Mouse (Mus musculus) forebrain, embryonic 10.5 days (tissue): ENCODE data around the gene Top2b. TPM values are rescaled to one million over a fixed set of nuclear protein-coding genes. Genes with fewer than 3 reads are reported as not detected.

Source experiments
- DNase-seq: peaks from one replicate; pipeline ENCODE4 v3.0.0-alpha.2; 2017; ENCODE audit warnings: low spot score; ENCODE audit errors: extremely low spot score
- H3K27ac ChIP-seq: fragments of 300-500 bp; sonication (generic); 2 replicates; pipeline ENCODE4 v1.5.1; 2016; ENCODE audit warnings: mild to moderate bottlenecking
- H3K27me3 ChIP-seq: fragments of 300-500 bp; sonication (generic); 2 replicates; pipeline ENCODE4 v1.6.1; 2016; ENCODE audit warnings: mild to moderate bottlenecking; ENCODE audit not compliant: poor library complexity, severe bottlenecking
- H3K36me3 ChIP-seq: fragments of 300-500 bp; sonication (generic); replicated peaks from 2 replicates; pipeline ENCODE4 v1.6.1; 2016; ENCODE audit warnings: mild to moderate bottlenecking, moderate library complexity
- H3K4me1 ChIP-seq: fragments of 300-500 bp; sonication (generic); 2 replicates; pipeline ENCODE4 v1.6.1; 2016
- H3K4me3 ChIP-seq: fragments of 300-500 bp; sonication (generic); 2 replicates; pipeline ENCODE4 v1.5.1; 2016; ENCODE audit warnings: mild to moderate bottlenecking, moderate library complexity
- H3K9me3 ChIP-seq: fragments of 300-500 bp; sonication (generic); 2 replicates; pipeline ENCODE4 v1.6.1; 2016; ENCODE audit warnings: mild to moderate bottlenecking, moderate library complexity
- WGBS: fragments of 180-500 bp; shearing (Covaris S2); methylation state at CpG from one replicate; pipeline ENCODE4 v1.1.7; 2016; 5-methylcytosine and 5-hydroxymethylcytosine counted together
- polyA plus RNA-seq: library from polyadenylated mRNA; unstranded; fragments of >200 nt; fragmentation: Nextera tagmentation; extraction: Ambion mirVana; gene quantifications from 2 replicates; pipeline ENCODE4 v1.2.1, GENCODE M21; 2016

The Top2b gene
- polyA plus RNA-seq, 1 experiment from 2014 or later, result 68.7 TPM

DNA sequence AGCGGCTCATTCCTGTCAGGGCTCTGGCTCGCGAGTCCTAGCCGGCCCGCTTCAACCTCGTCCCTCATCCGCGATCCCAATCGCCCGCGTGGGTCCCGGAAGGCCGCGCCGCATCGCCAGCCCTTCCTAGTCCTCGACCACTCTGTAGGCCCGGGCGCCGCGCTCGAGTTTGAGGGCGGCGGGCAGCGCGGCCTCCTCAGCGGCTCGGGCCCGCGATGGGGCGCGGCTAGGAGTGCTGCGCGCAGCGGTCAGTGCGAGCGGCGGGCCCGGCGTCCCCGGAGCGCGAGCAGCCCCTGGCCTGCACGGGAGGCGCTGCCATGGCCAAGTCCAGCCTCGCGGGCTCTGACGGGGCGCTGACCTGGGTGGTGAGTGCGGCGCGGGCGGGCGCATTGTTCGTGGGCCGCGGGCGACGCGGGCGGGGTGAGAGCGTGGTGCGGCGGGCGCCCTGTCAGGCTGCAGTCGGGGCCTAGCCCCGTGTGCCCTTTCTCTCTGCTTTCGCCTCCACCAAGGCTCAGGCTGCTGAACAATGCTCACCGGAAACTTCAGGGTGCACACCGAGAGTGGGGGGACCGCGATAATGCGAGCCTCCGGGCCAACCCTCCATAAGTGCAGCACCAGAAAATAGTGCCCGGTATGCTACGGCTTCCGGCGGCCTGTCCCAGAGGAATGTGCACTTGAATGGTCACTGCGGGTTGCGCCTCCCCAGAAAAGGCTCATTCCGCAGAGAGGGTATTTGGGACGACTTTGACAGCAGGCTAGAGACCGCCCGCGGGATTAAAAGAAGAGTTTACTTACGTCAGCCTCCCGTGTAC is 589 bp downstream of the Top2b start:
- Histone ChIP-seq H3K4me3 (peak overlapping the region; percentile 93), H3K4me1 (peaks cover 28% of the 10 kb centered on the region), H3K27ac (peak overlapping the region; percentile 99), H3K36me3 (peaks cover 14% of the 10 kb centered on the region), H3K27me3 (no peaks in the 10 kb centered on the region), H3K9me3 (no peaks in the 10 kb centered on the region)
- DNase-seq, result peak; percentile 72
- under 1% methylated on average over 85 of the region's 87 CpGs for WGBS

DNA sequence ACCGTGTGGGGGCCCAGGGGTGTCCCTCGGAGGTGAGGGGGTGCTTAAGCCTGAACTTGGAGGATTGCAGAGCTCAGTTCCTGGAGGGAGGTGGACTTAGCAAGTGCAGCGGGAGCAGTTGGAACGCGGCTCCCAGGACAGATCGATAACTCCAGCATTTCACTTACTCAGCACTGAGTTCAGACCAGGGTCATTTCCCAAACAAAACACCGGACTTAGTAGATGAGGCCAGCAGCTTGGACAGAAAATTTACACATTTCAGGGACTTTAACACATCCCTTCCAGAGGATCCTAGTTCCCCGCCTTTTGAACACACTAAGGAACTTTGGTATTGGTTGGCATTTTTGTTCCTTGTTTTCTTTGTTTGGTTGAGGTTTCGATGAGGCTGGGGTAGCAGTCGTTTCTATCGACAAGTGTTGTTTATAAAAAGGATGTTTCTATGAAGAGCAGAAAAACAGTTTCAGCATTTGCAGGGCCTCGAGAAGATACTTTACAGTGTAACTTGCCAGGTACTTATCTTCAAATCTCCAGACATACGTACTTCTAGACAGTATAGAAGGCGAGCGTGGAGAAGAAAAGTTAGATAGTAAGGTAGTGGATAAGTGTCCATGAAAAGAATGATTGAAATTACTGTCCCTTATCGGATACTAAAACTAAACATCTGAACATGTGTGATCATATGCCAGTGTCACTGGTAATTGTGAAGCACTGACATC is 1.4 kb downstream of the Top2b start:
- H3K36me3 ChIP-seq, result peaks cover 22% of the 10 kb centered on the region
- H3K4me3 ChIP-seq, result peak overlapping the region; percentile 93
- no peak for DNase-seq
- H3K4me1 ChIP-seq, result peaks cover 28% of the 10 kb centered on the region
- no peaks in the 10 kb centered on the region for H3K9me3 ChIP-seq
- H3K27me3 ChIP-seq, result no peaks in the 10 kb centered on the region
- WGBS, result 23% methylated on average over 16 of the region's 16 CpGs
- H3K27ac ChIP-seq, result peak overlapping the region; percentile 99

- H3K36me3 ChIP-seq, result peaks cover 25% of the 10 kb centered on the region
- WGBS, result 67% methylated on average over 2 of the region's 2 CpGs
- no peak overlapping the region for H3K27ac ChIP-seq
- peak overlapping the region; percentile 93 for H3K4me3 ChIP-seq
- H3K9me3 ChIP-seq, result no peaks in the 10 kb centered on the region
- no peaks in the 10 kb centered on the region for H3K27me3 ChIP-seq
- peaks cover 28% of the 10 kb centered on the region for H3K4me1 ChIP-seq
- no peak for DNase-seq
These were observed 2.0 kb downstream of the Top2b start for GRCm38 (mm10) chr14:16366986-16367385.

GRCm38 (mm10) chr14:16372761-16373160 is 7.8 kb downstream of the Top2b start:
- H3K36me3 ChIP-seq, result peaks cover 30% of the 10 kb centered on the region
- no peaks in the 10 kb centered on the region for H3K27me3 ChIP-seq
- H3K4me3 ChIP-seq, result no peak overlapping the region
- no peaks in the 10 kb centered on the region for H3K9me3 ChIP-seq
- peaks cover 3% of the 10 kb centered on the region for H3K4me1 ChIP-seq
- no peak overlapping the region for H3K27ac ChIP-seq
- no peak for DNase-seq

- Histone ChIP-seq H3K27me3 (no peaks in the 10 kb centered on the region), H3K4me1 (no peaks in the 10 kb centered on the region), H3K4me3 (no peak overlapping the region), H3K27ac (no peak overlapping the region), H3K36me3 (peaks cover 30% of the 10 kb centered on the region), H3K9me3 (no peaks in the 10 kb centered on the region)
- no peak for DNase-seq
These were observed 8.2 kb downstream of the Top2b start for GRCm38 (mm10) chr14:16373190-16373589.

- no peaks in the 10 kb centered on the region for H3K9me3 ChIP-seq
- peaks cover 9% of the 10 kb centered on the region for H3K36me3 ChIP-seq
- peaks cover 9% of the 10 kb centered on the region for H3K4me1 ChIP-seq
- H3K27ac ChIP-seq, result peak overlapping the region; percentile 79
- 9% methylated on average over 2 of the region's 2 CpGs for WGBS
- no peaks in the 10 kb centered on the region for H3K27me3 ChIP-seq
- no peak overlapping the region for H3K4me3 ChIP-seq
- DNase-seq, result peak; percentile 17
These were observed 15.1 kb downstream of the Top2b start for GRCm38 (mm10) chr14:16379917-16380570.

DNA sequence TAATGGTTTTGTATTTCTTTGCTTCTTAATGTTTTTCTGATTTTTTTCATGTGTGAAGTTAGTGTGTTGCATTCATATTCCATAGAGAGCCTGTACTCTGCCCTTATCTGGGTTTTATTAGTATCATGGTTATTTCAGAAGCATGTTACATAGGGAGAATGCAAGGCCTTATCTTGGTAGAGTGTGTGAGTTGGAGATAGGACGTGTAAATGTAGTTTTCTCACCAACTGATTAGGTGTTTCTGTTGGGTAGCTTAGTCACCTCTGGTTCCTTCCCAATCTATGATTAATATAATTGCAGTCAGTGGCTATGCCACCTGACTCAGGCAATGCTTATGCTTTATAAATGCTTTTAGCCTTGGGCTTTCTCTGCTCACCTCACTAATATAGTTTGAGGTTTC is 19.8 kb downstream of the Top2b start:
- H3K4me3 ChIP-seq, result no peak overlapping the region
- H3K27me3 ChIP-seq, result no peaks in the 10 kb centered on the region
- no peak for DNase-seq
- peaks cover 32% of the 10 kb centered on the region for H3K36me3 ChIP-seq
- H3K4me1 ChIP-seq, result peaks cover 7% of the 10 kb centered on the region
- no peak overlapping the region for H3K27ac ChIP-seq
- no peaks in the 10 kb centered on the region for H3K9me3 ChIP-seq
- 84% methylated on average over 1 of the region's 1 CpGs for WGBS

- no peaks in the 10 kb centered on the region for H3K4me1 ChIP-seq
- no peaks in the 10 kb centered on the region for H3K27me3 ChIP-seq
- H3K27ac ChIP-seq, result no peak overlapping the region
- no peak for DNase-seq
- no peaks in the 10 kb centered on the region for H3K9me3 ChIP-seq
- H3K36me3 ChIP-seq, result peaks cover 86% of the 10 kb centered on the region
- no peak overlapping the region for H3K4me3 ChIP-seq
- 95% methylated on average over 4 of the region's 4 CpGs for WGBS
These were observed 40.2 kb downstream of the Top2b start for GRCm38 (mm10) chr14:16405187-16405586.

DNA sequence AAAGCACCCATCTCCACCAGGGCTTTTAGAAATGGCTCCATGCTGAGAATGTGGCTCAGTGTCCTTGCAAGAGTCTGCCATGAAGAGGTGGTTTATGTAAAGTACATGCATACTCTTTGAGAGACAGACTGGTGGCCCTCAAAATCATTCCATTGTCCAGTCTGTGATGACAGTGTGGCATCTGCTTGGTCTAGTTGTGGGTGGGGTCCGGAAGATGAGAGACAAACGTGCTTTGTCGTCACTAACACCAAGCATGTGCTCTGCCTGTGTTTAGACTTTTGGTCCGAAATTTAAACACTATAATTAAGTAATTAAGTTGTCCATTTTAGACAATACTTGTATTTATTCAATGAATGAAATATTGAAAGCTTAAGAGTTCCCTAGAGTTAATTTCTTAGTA is 49.2 kb downstream of the Top2b start:
- H3K27ac ChIP-seq, result no peak overlapping the region
- H3K27me3 ChIP-seq, result no peaks in the 10 kb centered on the region
- H3K4me1 ChIP-seq, result no peaks in the 10 kb centered on the region
- no peak for DNase-seq
- no peak overlapping the region for H3K4me3 ChIP-seq
- H3K9me3 ChIP-seq, result no peaks in the 10 kb centered on the region
- H3K36me3 ChIP-seq, result peaks cover 85% of the 10 kb centered on the region
- WGBS, result 84% methylated on average over 4 of the region's 4 CpGs

GRCm38 (mm10) chr14:16427569-16427968 is 62.6 kb downstream of the Top2b start:
- WGBS, result 86% methylated on average over 4 of the region's 4 CpGs
- H3K27me3 ChIP-seq, result no peaks in the 10 kb centered on the region
- DNase-seq, result no peak
- no peaks in the 10 kb centered on the region for H3K9me3 ChIP-seq
- H3K36me3 ChIP-seq, result peaks cover 97% of the 10 kb centered on the region
- H3K4me3 ChIP-seq, result no peak overlapping the region
- H3K4me1 ChIP-seq, result no peaks in the 10 kb centered on the region
- H3K27ac ChIP-seq, result no peak overlapping the region

GRCm38 (mm10) chr14:16431941-16432499 is 67.0 kb downstream of the Top2b start:
- no peak overlapping the region for H3K4me3 ChIP-seq
- WGBS, result 83% methylated on average over 4 of the region's 4 CpGs
- H3K27me3 ChIP-seq, result no peaks in the 10 kb centered on the region
- no peaks in the 10 kb centered on the region for H3K4me1 ChIP-seq
- H3K27ac ChIP-seq, result no peak overlapping the region
- no peak for DNase-seq
- peaks cover 86% of the 10 kb centered on the region for H3K36me3 ChIP-seq
- H3K9me3 ChIP-seq, result no peaks in the 10 kb centered on the region

DNA sequence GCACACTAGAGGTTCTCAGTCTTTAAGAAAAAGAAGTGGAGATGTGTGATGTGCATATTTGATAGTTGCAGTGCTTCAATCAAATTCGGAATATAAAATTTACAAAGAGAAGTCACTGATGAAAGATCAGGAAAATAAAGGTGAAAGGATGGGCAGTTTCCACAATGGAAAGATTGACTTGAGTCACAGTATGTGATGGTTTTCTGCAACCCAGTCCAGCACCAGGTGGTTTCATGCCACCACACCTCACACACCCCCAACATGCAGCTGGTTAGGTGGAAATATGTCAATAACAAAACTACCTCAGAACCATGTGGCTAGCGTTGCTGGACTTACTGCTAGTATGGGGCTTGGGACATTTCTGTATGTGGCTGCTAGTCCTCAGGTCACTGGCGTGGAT is 67.6 kb downstream of the Top2b start:
- 90% methylated on average over 3 of the region's 3 CpGs for WGBS
- no peaks in the 10 kb centered on the region for H3K27me3 ChIP-seq
- no peak overlapping the region for H3K27ac ChIP-seq
- H3K4me1 ChIP-seq, result no peaks in the 10 kb centered on the region
- no peak for DNase-seq
- no peaks in the 10 kb centered on the region for H3K9me3 ChIP-seq
- no peak overlapping the region for H3K4me3 ChIP-seq
- H3K36me3 ChIP-seq, result peaks cover 86% of the 10 kb centered on the region

GRCm38 (mm10) chr14:16433206-16433605 is 68.2 kb downstream of the Top2b start:
- no peaks in the 10 kb centered on the region for H3K4me1 ChIP-seq
- 88% methylated on average over 2 of the region's 2 CpGs for WGBS
- no peaks in the 10 kb centered on the region for H3K9me3 ChIP-seq
- H3K4me3 ChIP-seq, result no peak overlapping the region
- no peak overlapping the region for H3K27ac ChIP-seq
- H3K36me3 ChIP-seq, result peaks cover 82% of the 10 kb centered on the region
- no peaks in the 10 kb centered on the region for H3K27me3 ChIP-seq
- DNase-seq, result no peak
